Mouse (Mus musculus) CD4-positive, CD25-positive, alpha-beta regulatory T cell, adult 4 months (primary cell): ENCODE results near the gene Dph6. TPM values are rescaled to one million over a fixed set of nuclear protein-coding genes. Genes with fewer than 3 reads are reported as not detected.

ENCODE experiments used
- ATAC-seq: one replicate; pipeline ENCODE4 v1.8.0; 2017
- polyA plus RNA-seq, 2 experiments: library from polyadenylated mRNA; unstranded; fragments of 100-300 nt; shearing (Covaris generic); gene quantifications; one replicate each; pipeline ENCODE4 v1.2.1; 2017

Dph6 gene
- polyA plus RNA-seq, 2 experiments from 2014 or later = 16.8 to 20.9 TPM

DNA sequence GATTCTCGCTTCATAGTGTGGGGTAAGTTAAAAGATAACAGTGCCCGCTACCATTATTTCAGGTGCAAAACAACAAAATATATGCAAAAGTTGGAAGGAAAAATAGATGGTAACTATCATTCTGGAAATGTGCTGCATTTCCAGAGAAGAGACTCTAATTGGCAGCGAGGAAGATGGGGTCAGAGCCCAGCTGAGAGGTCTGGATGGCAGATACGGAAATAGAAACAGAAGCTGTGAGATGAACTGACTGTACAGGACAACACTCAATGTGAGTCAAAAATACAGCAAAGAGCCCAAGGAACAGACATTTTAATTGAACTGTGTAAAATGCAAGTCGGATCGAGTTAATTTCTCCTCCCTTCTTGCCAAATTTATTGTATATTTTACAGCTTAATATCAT lies 114.3 kb downstream of the Dph6 start:
- no peak for ATAC-seq

- ATAC-seq = no peak
Observed at GRCm38 (mm10) chr2:114536032-114536431, 118.7 kb downstream of the Dph6 start.

DNA sequence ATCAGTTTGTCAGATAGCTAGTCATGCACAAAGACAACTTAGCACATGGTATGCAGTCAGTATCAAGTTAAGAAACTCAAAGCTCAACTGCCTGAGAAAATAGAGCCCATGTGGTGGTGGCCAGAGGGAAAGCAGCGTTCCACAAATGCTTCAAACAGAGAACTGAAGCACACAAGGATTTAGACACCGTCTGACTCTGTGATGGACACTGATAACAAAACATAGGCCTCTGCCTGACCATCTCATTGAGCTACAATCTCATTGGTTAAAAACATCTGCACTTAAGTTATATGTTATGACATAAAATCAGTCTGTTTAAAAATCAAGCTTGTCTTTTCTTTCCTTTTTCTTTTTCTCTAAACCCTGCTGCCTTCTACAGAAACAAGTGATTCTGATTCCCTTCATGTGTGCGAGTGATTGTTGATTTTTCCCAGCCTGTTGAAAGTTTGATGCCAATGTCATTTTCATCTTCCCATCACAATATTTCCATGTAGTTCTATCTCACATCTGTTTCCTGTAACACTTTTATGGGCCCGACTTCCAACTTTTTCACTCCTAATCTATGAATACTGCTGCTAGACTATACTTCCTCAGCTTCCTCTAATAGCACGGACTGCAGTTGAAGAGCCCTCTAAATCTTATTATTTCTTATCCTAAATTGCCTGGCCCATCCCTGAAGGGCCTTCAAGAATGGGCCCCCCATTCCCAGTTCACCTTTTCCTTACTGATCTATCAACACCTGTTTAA lies 123.6 kb downstream of the Dph6 start:
- no peak for ATAC-seq

DNA sequence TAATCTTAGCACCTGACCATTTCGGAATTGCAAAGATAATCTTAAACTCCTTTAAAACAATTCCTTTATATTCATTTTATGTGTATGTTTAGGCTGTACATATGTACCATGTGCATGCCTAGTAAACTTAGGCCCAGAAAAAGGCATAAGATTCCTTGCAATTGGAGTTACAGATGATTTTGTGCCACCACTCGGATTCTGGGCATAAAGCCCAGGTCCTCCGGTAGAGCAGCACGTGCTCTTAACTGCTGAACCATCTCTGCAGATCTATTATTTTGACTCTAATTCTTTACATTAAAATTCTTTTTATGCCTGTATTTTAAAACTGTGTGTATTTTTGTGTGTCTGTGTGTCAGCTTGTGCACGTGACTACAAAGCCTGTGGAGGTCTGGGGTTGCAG lies 134.3 kb downstream of the Dph6 start:
- ATAC-seq = no peak

DNA sequence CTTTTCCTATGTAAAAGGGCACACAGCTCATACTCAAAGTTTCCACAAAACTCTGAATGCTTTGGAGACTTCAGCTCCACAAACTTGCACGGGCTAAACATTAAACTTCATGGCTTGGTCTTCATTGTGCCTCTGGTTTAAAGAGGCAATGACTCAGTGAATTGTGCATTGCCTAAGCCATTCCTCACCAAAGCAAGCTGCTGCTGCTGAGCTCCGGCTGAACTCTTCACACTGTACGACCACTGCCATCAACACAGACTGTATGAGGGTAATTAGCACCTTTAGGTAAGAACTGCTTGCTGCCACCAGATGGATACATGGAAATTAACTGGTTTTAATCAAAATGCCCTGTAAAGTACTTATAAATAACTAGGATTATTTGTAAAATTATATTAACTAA lies 134.9 kb downstream of the Dph6 start:
- no peak for ATAC-seq

DNA sequence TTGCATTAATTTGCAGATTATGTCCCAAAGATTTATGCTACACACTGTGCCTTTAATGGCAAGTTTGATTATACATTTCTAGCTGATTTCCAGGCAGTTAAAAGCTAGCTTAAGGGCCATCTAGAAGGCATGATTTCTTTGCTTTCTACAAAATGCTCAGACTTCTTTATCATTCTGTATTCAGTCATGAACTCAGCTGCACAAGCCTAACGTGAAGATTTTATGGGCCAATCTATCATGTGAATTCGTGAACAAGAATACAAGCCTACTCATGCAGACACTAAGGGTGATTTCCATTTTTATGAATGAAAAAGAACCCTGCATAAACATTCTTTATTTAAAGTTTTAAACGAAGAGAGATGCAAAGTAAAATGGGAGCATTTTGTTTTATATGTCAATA lies 162.4 kb downstream of the Dph6 start:
- no peak for ATAC-seq

DNA sequence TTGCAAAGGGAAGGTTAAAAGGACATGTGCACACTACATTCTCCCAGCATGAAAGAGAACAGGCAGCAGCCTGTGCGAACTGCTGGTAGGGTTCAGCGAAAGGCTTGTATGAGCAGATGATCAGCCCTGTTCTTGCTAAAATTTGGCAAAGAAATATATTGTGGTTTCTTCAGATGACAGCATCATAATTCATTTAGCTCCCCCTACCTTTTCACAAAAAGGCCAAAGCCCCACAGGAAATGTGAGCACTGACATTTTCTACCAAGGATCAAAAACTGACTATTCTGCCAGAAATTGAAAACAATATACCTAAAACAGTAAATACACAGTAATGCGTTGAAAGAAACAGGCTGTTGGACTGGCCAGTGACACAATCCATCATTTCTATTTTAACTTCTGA lies 162.9 kb downstream of the Dph6 start:
- no peak for ATAC-seq

- ATAC-seq = no peak
Observed at GRCm38 (mm10) chr2:114486980-114487379, 167.8 kb downstream of the Dph6 start.
